Mouse (Mus musculus) G1E (cell line): ENCODE data around the gene Pxn.

Experiments used
- CTCF ChIP-seq: IDR thresholded peaks from 2 replicates; pipeline ENCODE4 v1.5.1; 2012; ENCODE audit warnings: low read depth, low read length, inconsistent platforms, mixed read lengths
- GATA1 ChIP-seq: IDR thresholded peaks from 2 replicates; pipeline ENCODE4 v1.6.1; 2012; ENCODE audit warnings: borderline replicate concordance, low read length, inconsistent platforms, mixed read lengths
- GATA2 ChIP-seq: IDR thresholded peaks from 2 replicates; pipeline ENCODE4 v1.6.1; 2012; ENCODE audit warnings: low read depth, low read length, inconsistent platforms, borderline replicate concordance
- POLR2AphosphoS5 ChIP-seq: IDR thresholded peaks from 2 replicates; pipeline ENCODE4 v1.6.1; 2012; ENCODE audit warnings: low read depth, low read length, inconsistent platforms; ENCODE audit not compliant: insufficient replicate concordance
- TAL1 ChIP-seq: conservative IDR thresholded peaks from 2 replicates; pipeline ENCODE4 v1.6.1; 2012; ENCODE audit warnings: low read depth, low read length, inconsistent platforms, mixed read lengths

GRCm38 (mm10) chr5:115580229-115581001 lies 73.9 kb downstream of the Pxn start:
- no peak for TF ChIP-seq CTCF
- no peak for TF ChIP-seq POLR2AphosphoS5
- no peak for TF ChIP-seq GATA1
- TF ChIP-seq TAL1: no peak
- no peak for TF ChIP-seq GATA2
